Mouse (Mus musculus) embryonic facial prominence, embryonic 11.5 days (tissue): ENCODE results near the gene Asic2. TPM values are rescaled to one million over a fixed set of nuclear protein-coding genes. Genes with fewer than 3 reads are reported as not detected.
A peak's percentile ranks its signal among the peaks of the same experiment; 100 is the strongest.

Experiments used
- ATAC-seq: fragments of 200-750 bp; cut with Nextera tagmentation; replicated peaks from 2 replicates; pipeline ENCODE4 v1.8.0; 2017; ENCODE audit warnings: low read depth; ENCODE audit not compliant: insufficient number of reproducible peaks, low FRiP score, low TSS enrichment
- DNase-seq: peaks from one replicate; pipeline ENCODE4 v3.0.0-alpha.2; 2015; ENCODE audit warnings: low spot score
- H3K27ac ChIP-seq: fragments of 300-500 bp; sonication (generic); replicated peaks from 2 replicates; pipeline ENCODE4 v1.5.1; 2014; ENCODE audit warnings: mild to moderate bottlenecking, low read depth, low read length, control low read depth
- H3K27me3 ChIP-seq: fragments of 300-500 bp; sonication (generic); 2 replicates; pipeline ENCODE4 v1.6.1; 2014; ENCODE audit warnings: mild to moderate bottlenecking, low read length, moderate library complexity, mixed read lengths; ENCODE audit not compliant: control insufficient read depth, insufficient read depth
- H3K36me3 ChIP-seq: fragments of 300-500 bp; sonication (generic); replicated peaks from 2 replicates; pipeline ENCODE4 v1.6.1; 2014; ENCODE audit warnings: low read depth, mild to moderate bottlenecking, low read length, moderate library complexity, mixed read lengths; ENCODE audit not compliant: control insufficient read depth, insufficient read depth
- H3K4me1 ChIP-seq: fragments of 300-500 bp; sonication (generic); 2 replicates; pipeline ENCODE4 v1.6.1; 2014; ENCODE audit warnings: low read length, mixed read lengths; ENCODE audit not compliant: control insufficient read depth, insufficient read depth
- H3K4me2 ChIP-seq: fragments of 300-500 bp; sonication (generic); 2 replicates; pipeline ENCODE4 v1.6.1; 2014; ENCODE audit warnings: low read depth, mild to moderate bottlenecking, control low read depth, low read length, moderate library complexity
- H3K4me3 ChIP-seq: fragments of 300-500 bp; sonication (generic); 2 replicates; pipeline ENCODE4 v1.5.1; 2014; ENCODE audit warnings: low read depth, low read length, control low read depth
- H3K9ac ChIP-seq: fragments of 300-500 bp; sonication (generic); replicated peaks from 2 replicates; pipeline ENCODE4 v1.6.1; 2014; ENCODE audit warnings: mild to moderate bottlenecking, control low read depth, low read length
- H3K9me3 ChIP-seq: fragments of 300-500 bp; sonication (generic); replicated peaks from 2 replicates; pipeline ENCODE4 v1.6.1; 2016; ENCODE audit warnings: mild to moderate bottlenecking, low read length, inconsistent platforms, mixed read lengths; ENCODE audit not compliant: control insufficient read depth
- WGBS: fragments of 180-500 bp; shearing (Covaris S2); extraction: QIAGEN DNeasy Blood & Tissue Kit; methylation state at CpG from one replicate; pipeline ENCODE4 v1.1.7; 2014; 5-methylcytosine and 5-hydroxymethylcytosine counted together
- polyA plus RNA-seq: library from polyadenylated mRNA; unstranded; fragments of >200 nt; fragmentation: Nextera tagmentation; extraction: Ambion mirVana; gene quantifications from 2 replicates; pipeline ENCODE4 v1.2.1, GENCODE M21; 2014

The Asic2 gene
- polyA plus RNA-seq, 1 experiment from 2014 or later: 0.46 TPM

GRCm38 (mm10) chr11:80907820-80908219 lies 1060.4 kb downstream of the Asic2 start:
- WGBS: 94% methylated on average over 6 of the region's 6 CpGs
- H3K4me2 ChIP-seq: no peak overlapping the region
- no peak for ATAC-seq
- no peak for DNase-seq
- no peak overlapping the region for H3K27ac ChIP-seq
- no peaks in the 10 kb centered on the region for H3K4me1 ChIP-seq
- H3K4me3 ChIP-seq: no peak overlapping the region
- no peaks in the 10 kb centered on the region for H3K9me3 ChIP-seq
- H3K9ac ChIP-seq: no peak overlapping the region
- H3K36me3 ChIP-seq: no peaks in the 10 kb centered on the region
- H3K27me3 ChIP-seq: no peaks in the 10 kb centered on the region

DNA sequence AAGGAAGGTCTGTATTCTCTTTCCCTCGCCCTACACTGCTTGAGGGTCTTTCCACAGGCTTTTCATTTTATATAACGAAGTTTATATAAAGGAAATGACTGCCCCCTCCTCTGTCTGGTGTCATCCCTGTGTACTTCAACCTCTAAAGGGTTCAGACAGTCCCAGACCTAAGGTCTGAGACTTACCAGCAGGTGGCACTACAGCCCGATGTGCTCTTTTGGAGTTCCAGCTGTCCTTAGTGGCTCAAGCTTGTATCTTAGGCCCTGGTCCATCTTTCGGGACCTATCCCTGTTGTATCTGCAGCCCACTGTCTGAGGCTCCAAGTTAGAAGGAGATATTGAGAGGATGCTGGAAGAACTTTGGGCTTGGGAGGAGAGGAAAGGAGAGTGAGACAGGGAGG lies 1061.8 kb downstream of the Asic2 start:
- DNase-seq (peak; percentile 68), ATAC-seq (no peak)
- WGBS: 36% methylated on average over 4 of the region's 4 CpGs
- Histone ChIP-seq H3K27me3 (no peaks in the 10 kb centered on the region), H3K9ac (no peak overlapping the region), H3K36me3 (no peaks in the 10 kb centered on the region), H3K4me3 (no peak overlapping the region), H3K4me2 (no peak overlapping the region), H3K4me1 (no peaks in the 10 kb centered on the region), H3K27ac (no peak overlapping the region), H3K9me3 (no peaks in the 10 kb centered on the region)

GRCm38 (mm10) chr11:80904559-80904958 lies 1063.7 kb downstream of the Asic2 start:
- Histone ChIP-seq H3K9ac (no peak overlapping the region), H3K36me3 (no peaks in the 10 kb centered on the region), H3K4me2 (no peak overlapping the region), H3K27me3 (no peaks in the 10 kb centered on the region), H3K4me3 (no peak overlapping the region), H3K9me3 (no peaks in the 10 kb centered on the region), H3K4me1 (no peaks in the 10 kb centered on the region), H3K27ac (no peak overlapping the region)
- no peak for ATAC-seq
- DNase-seq: no peak
- 76% methylated on average over 2 of the region's 2 CpGs for WGBS

GRCm38 (mm10) chr11:80903426-80903825 lies 1064.8 kb downstream of the Asic2 start:
- H3K9me3 ChIP-seq: no peaks in the 10 kb centered on the region
- ATAC-seq (no peak), DNase-seq (no peak)
- H3K4me2 ChIP-seq: no peak overlapping the region
- H3K27ac ChIP-seq: no peak overlapping the region
- no peaks in the 10 kb centered on the region for H3K4me1 ChIP-seq
- no peak overlapping the region for H3K4me3 ChIP-seq
- WGBS: 90% methylated on average over 10 of the region's 10 CpGs
- H3K36me3 ChIP-seq: no peaks in the 10 kb centered on the region
- H3K27me3 ChIP-seq: no peaks in the 10 kb centered on the region
- no peak overlapping the region for H3K9ac ChIP-seq

- H3K4me1 ChIP-seq: no peaks in the 10 kb centered on the region
- DNase-seq: no peak
- H3K9me3 ChIP-seq: no peaks in the 10 kb centered on the region
- H3K27ac ChIP-seq: no peak overlapping the region
- WGBS: 68% methylated on average over 7 of the region's 7 CpGs
- H3K36me3 ChIP-seq: no peaks in the 10 kb centered on the region
- H3K4me2 ChIP-seq: no peak overlapping the region
- no peak for ATAC-seq
- no peaks in the 10 kb centered on the region for H3K27me3 ChIP-seq
- H3K9ac ChIP-seq: no peak overlapping the region
- H3K4me3 ChIP-seq: no peak overlapping the region
Observed at GRCm38 (mm10) chr11:80902664-80903063, 1065.6 kb downstream of the Asic2 start.

GRCm38 (mm10) chr11:80900555-80900954 lies 1067.7 kb downstream of the Asic2 start:
- Histone ChIP-seq H3K9ac (no peak overlapping the region), H3K9me3 (no peaks in the 10 kb centered on the region), H3K27me3 (no peaks in the 10 kb centered on the region), H3K4me2 (no peak overlapping the region), H3K36me3 (no peaks in the 10 kb centered on the region), H3K4me1 (no peaks in the 10 kb centered on the region), H3K27ac (no peak overlapping the region), H3K4me3 (no peak overlapping the region)
- ATAC-seq: no peak
- WGBS: 89% methylated on average over 4 of the region's 4 CpGs
- no peak for DNase-seq

- H3K9ac ChIP-seq: no peak overlapping the region
- H3K4me1 ChIP-seq: no peaks in the 10 kb centered on the region
- H3K4me3 ChIP-seq: no peak overlapping the region
- no peaks in the 10 kb centered on the region for H3K9me3 ChIP-seq
- ATAC-seq (no peak), DNase-seq (no peak)
- H3K27me3 ChIP-seq: no peaks in the 10 kb centered on the region
- 87% methylated on average over 3 of the region's 3 CpGs for WGBS
- no peak overlapping the region for H3K4me2 ChIP-seq
- no peak overlapping the region for H3K27ac ChIP-seq
- no peaks in the 10 kb centered on the region for H3K36me3 ChIP-seq
Observed at GRCm38 (mm10) chr11:80895853-80896252, 1072.4 kb downstream of the Asic2 start.

DNA sequence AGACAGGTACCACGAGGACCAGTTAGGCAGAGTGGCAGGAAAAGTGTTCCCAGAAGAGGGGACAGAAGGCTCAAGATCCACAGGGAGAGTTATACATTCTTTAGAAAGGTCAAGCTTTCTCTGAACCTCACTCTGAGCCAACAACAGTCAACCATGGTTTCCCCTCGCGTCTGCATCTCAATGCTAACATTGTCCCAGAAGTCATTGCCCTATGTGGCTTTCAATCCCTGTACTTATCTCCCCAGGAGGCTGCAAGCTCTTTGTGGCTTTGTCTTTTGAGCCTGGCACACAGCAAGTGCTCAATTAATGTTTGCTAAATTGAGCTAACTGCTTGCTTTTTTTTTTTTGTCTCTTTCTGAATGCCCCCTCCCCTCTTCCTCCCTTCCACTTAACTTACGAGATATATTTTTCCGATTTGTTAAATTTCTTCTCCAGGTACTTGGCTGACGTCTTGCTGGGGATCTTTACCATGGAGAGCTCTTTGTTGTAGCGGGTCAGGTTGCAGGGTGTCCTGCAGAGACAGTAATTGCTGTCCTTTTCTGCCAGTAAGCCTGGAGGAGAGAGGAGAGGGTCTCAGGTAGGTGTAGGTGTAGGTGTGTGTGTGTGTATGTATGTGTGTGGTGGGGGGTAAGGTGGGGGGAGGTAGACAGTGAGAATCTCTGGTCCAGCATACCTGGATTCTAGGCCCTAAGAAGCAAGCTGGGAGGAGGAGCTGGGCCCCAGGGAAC lies 1078.8 kb downstream of the Asic2 start:
- no peaks in the 10 kb centered on the region for H3K27me3 ChIP-seq

More for the DNA sequence above, 1078.8 kb downstream of the Asic2 start:
- WGBS: 2% methylated on average over 7 of the region's 7 CpGs
- Histone ChIP-seq H3K4me1 (no peaks in the 10 kb centered on the region), H3K4me2 (no peak overlapping the region), H3K27ac (no peak overlapping the region), H3K4me3 (no peak overlapping the region), H3K36me3 (no peaks in the 10 kb centered on the region), H3K9ac (no peak overlapping the region), H3K9me3 (no peaks in the 10 kb centered on the region)
- DNase-seq (no peak), ATAC-seq (no peak)
